Mouse (Mus musculus) lung, adult 2 months (tissue): ENCODE data around the gene Mrpl23.

Source experiments
- CTCF ChIP-seq: fragments of 200-500 bp; IDR thresholded peaks from 2 replicates; pipeline ENCODE4 v1.5.1; 2011; ENCODE audit warnings: mild to moderate bottlenecking, low read length, control low read depth; ENCODE audit not compliant: insufficient read depth
- POLR2A ChIP-seq: fragments of 200-500 bp; IDR thresholded peaks from 2 replicates; pipeline ENCODE4 v1.6.1; 2011; ENCODE audit warnings: low read depth, mild to moderate bottlenecking, control low read depth, low read length, borderline replicate concordance; ENCODE audit errors: extremely low read depth

DNA sequence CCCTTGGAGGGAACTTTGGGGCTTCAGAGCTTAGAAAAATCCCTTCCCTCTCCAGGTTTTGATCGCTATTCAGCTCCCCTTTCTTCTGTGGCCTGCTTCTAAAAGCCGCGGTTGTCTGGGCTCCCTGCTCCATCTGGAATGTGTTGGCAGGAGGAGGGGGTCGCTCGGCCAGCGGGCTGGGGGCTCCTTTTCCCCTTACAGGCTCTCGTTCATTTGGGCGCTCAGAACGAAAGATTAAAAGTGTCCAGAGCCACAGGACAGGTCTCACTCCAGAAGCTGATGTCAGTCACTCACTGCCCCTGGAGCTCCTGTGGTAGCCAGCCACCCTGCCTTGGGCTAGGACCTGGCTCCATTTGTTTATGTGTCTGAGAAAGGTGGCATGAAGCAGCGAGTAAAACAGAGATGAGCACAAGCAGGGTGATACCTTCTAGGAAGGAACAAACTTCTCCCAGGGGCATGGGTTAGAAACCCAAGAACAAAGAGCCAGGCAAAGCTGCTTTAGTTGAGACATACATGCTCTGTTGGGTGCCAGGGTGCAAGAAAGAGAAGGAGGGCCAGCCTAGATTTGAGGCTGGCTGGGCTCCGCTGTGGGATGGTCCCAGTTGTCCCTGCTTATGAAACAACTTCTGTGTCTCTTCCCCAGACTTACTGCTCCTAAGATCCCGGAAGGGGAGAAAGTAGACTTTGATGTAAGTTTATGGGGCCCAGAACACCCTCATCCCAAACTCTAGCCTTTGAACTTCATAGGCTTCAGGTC, 22.3 kb upstream of the Mrpl23 start:
- TF ChIP-seq CTCF (no peak), POLR2A (no peak)
